Mouse (Mus musculus) spleen, adult 2 months (tissue): ENCODE measurements around the gene Sf3a2.

ENCODE experiments used
- CTCF ChIP-seq: fragments of 200-500 bp; IDR thresholded peaks from 2 replicates; pipeline ENCODE4 v1.5.1; 2011; ENCODE audit warnings: mild to moderate bottlenecking, inconsistent platforms; ENCODE audit not compliant: insufficient read depth, insufficient read length, insufficient replicate concordance; ENCODE audit errors: extremely low read depth
- POLR2A ChIP-seq: fragments of 200-500 bp; IDR thresholded peaks from 2 replicates; pipeline ENCODE4 v1.6.1; 2011; ENCODE audit warnings: low read depth, low read length, inconsistent platforms

DNA sequence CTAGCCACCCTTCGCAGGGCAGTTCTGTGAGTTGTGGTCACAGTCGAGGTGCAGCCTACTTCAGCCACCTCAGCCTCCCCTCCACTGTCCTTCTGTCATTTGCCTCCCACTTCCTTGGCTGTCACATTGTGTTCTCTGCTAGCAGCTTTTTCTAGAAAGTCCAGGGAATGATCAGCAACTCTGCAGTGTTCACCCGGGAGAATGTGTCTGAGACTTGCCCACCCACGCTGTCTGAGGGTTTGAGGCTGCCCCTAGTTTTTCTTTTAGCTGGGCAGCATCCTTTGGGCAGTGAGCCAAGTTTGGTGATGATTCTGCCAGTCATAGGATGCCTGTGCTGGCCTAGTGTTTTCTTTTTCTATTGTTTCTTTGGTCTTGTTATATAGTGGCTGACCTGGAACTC lies 41.0 kb upstream of the Sf3a2 start:
- TF ChIP-seq CTCF (no peak), POLR2A (no peak)
